In the genomic region with DNA sequence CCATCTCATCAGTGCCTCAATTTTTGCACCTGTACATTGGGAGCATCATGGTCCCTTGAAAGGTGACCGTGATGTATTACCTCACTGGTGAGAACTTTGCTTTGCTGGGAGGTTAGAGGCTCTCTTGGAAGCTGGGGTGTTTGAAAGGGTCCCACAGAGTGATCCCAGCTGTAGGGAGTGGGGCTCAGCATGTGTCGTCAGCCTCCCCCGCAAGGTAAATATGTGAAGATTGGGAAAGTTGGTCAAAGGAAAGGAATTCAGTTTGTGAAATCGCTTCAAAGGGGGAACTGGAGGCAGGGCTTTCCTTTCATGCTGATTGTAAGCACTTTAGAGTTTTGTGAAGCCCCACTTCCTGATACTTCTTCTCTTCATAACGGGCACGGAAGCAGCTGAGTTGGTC, we compare ENCODE assay signal across 24 mouse cellular contexts.
DNase-seq lines count a peak whose midpoint lies in the region; ATAC-seq and TF ChIP-seq lines count a peak whose summit lies in the region.
"Had no signal": no experiment of that assay in that cellular context is flagged by ENCODE, and none has a peak within 500 bp of the region (broad histone marks: within the 10 kb centered on the region; RNA-seq: fewer than 3 reads in every experiment).

No protein-coding gene starts in this region.

- no peak for TF ChIP-seq EP300 in lung, postnatal 0 days (IDR thresholded peaks at IDR 0.05)
- TF ChIP-seq EP300 in liver, postnatal 0 days (IDR thresholded peaks at IDR 0.05; ENCODE audit: low read depth), result peak; percentile 52; the same call in 1 of the 2 replicates

- WGBS in lung, postnatal 0 days, result 40% methylated on average over 6 of the region's 6 CpGs
- 23% methylated on average over 6 of the region's 6 CpGs for WGBS in liver, postnatal 0 days (ENCODE audit: insufficient replicate concordance)

- no peak overlapping the region for H3K4me3 ChIP-seq in lung, postnatal 0 days (ENCODE audit: low read depth, low read length)
- no peak overlapping the region for H3K4me3 ChIP-seq in bone marrow macrophage, adult 2 months (ENCODE audit: insufficient read depth, low read length)
- H3K4me3 ChIP-seq in embryonic fibroblast, embryonic 13.5 days (ENCODE audit: insufficient read depth, low read length), result no peak overlapping the region
- no peak overlapping the region for H3K4me3 ChIP-seq in liver, postnatal 0 days (ENCODE audit: low read depth, low read length)
- H3K4me3 ChIP-seq: embryonic facial prominence, embryonic 10.5 days; forebrain, embryonic 10.5 days; hindbrain, embryonic 12.5 days; megakaryocyte, embryonic 14.5 days; midbrain, embryonic 13.5 days; neural tube, embryonic 12.5 days had no signal

- no peak overlapping the region for H3K27ac ChIP-seq in lung, postnatal 0 days (ENCODE audit: low read length)
- H3K27ac ChIP-seq in bone marrow macrophage, adult 2 months (ENCODE audit: insufficient read depth, low read depth, low read length), result peak overlapping the region; percentile 33
- H3K27ac ChIP-seq in embryonic fibroblast, embryonic 13.5 days (ENCODE audit: insufficient read depth, low read length), result peak overlapping the region; percentile 11; the same call in 1 of the 2 replicates
- peak overlapping the region; percentile 49 for H3K27ac ChIP-seq in liver, postnatal 0 days (ENCODE audit: low read depth)
- H3K27ac ChIP-seq: embryonic facial prominence, embryonic 10.5 days; forebrain, embryonic 10.5 days; hindbrain, embryonic 12.5 days; midbrain, embryonic 13.5 days; neural tube, embryonic 12.5 days had no signal

- no peaks in the 10 kb centered on the region for H3K36me3 ChIP-seq in lung, postnatal 0 days (ENCODE audit: insufficient read depth, low read length)
- H3K36me3 ChIP-seq in liver, postnatal 0 days (replicated peaks; ENCODE audit: insufficient read depth, low read length), result no peaks in the 10 kb centered on the region
- H3K36me3 ChIP-seq: embryonic facial prominence, embryonic 10.5 days; forebrain, embryonic 10.5 days; G1E; hindbrain, embryonic 12.5 days; midbrain, embryonic 13.5 days; neural tube, embryonic 12.5 days had no signal

- TF ChIP-seq POLR2A in bone marrow macrophage, adult 2 months (IDR thresholded peaks at IDR 0.05; ENCODE audit: borderline replicate concordance, low read depth, low read length), result no peak
- no peak for TF ChIP-seq POLR2A in embryonic fibroblast, embryonic 13.5 days (IDR thresholded peaks at IDR 0.05; ENCODE audit: low read depth, low read length)

- no peaks in the 10 kb centered on the region for H3K9me3 ChIP-seq in lung, postnatal 0 days (ENCODE audit: low read length)
- H3K9me3 ChIP-seq in liver, postnatal 0 days (ENCODE audit: low read length), result no peaks in the 10 kb centered on the region
- H3K9me3 ChIP-seq: embryonic facial prominence, embryonic 10.5 days; forebrain, embryonic 10.5 days; G1E; hindbrain, embryonic 12.5 days; megakaryocyte, embryonic 14.5 days; midbrain, embryonic 13.5 days; neural tube, embryonic 12.5 days had no signal

- no peaks in the 10 kb centered on the region for H3K4me1 ChIP-seq in lung, postnatal 0 days (ENCODE audit: insufficient read depth, low read depth, low read length)
- peaks cover 56% of the 10 kb centered on the region for H3K4me1 ChIP-seq in bone marrow macrophage, adult 2 months (ENCODE audit: control insufficient read depth, insufficient read depth, low read length)
- 0 out of 2 replicates have a peak, but pooled peaks cover 5% of the 10 kb centered on the region for H3K4me1 ChIP-seq in embryonic fibroblast, embryonic 13.5 days (ENCODE audit: control insufficient read depth, insufficient read depth, low read length)
- H3K4me1 ChIP-seq in liver, postnatal 0 days (ENCODE audit: insufficient read depth), result peaks cover 22% of the 10 kb centered on the region
- H3K4me1 ChIP-seq: embryonic facial prominence, embryonic 10.5 days; forebrain, embryonic 10.5 days; hindbrain, embryonic 12.5 days; midbrain, embryonic 13.5 days; neural tube, embryonic 12.5 days had no signal

- no peaks in the 10 kb centered on the region for H3K27me3 ChIP-seq in lung, postnatal 0 days (replicated peaks; ENCODE audit: insufficient read depth, low read length)
- no peaks in the 10 kb centered on the region for H3K27me3 ChIP-seq in liver, postnatal 0 days (ENCODE audit: insufficient read depth, low read length)
- H3K27me3 ChIP-seq: CH12.LX; hindbrain, embryonic 12.5 days; midbrain, embryonic 13.5 days; neural tube, embryonic 12.5 days had no signal

- ATAC-seq in lung, postnatal 0 days, result 0 out of 2 replicates have a peak, but pooled peaks have one; percentile 28
- peak; percentile 56 for ATAC-seq in liver, postnatal 0 days
- no peak for ATAC-seq in activated CD4-positive, CD25-positive, alpha-beta regulatory T cell, adult 4 months
- ATAC-seq: intestine, postnatal 0 days; midbrain, embryonic 13.5 days had no signal

- no peak overlapping the region for H3K9ac ChIP-seq in lung, postnatal 0 days (replicated peaks; ENCODE audit: low read depth)
- no peak overlapping the region; the same call in 1 of the 2 replicates for H3K9ac ChIP-seq in liver, postnatal 0 days (replicated peaks)
- H3K9ac ChIP-seq: hindbrain, embryonic 12.5 days; midbrain, embryonic 13.5 days; neural tube, embryonic 12.5 days had no signal

- no peak for TF ChIP-seq CTCF in lung, postnatal 0 days (IDR thresholded peaks at IDR 0.05)
- no peak for TF ChIP-seq CTCF in bone marrow macrophage, adult 2 months (IDR thresholded peaks at IDR 0.05; ENCODE audit: low read depth, low read length)
- TF ChIP-seq CTCF in embryonic fibroblast, embryonic 13.5 days (IDR thresholded peaks at IDR 0.05; ENCODE audit: borderline replicate concordance, insufficient read depth, low read length), result no peak
- TF ChIP-seq CTCF in liver, postnatal 0 days (IDR thresholded peaks at IDR 0.05; ENCODE audit: low read depth), result no peak

- H3K4me2 ChIP-seq in lung, postnatal 0 days (replicated peaks; ENCODE audit: low read depth, low read length), result no peak overlapping the region
- H3K4me2 ChIP-seq in liver, postnatal 0 days (ENCODE audit: low read depth, low read length), result no peak overlapping the region
- H3K4me2 ChIP-seq: hindbrain, embryonic 12.5 days; midbrain, embryonic 13.5 days; neural tube, embryonic 12.5 days had no signal

- DNase-seq in lung, postnatal 0 days (ENCODE audit: low spot score), result peak; percentile 58
- DNase-seq in lung, postnatal 10 days, result no peak
- DNase-seq in liver, postnatal 0 days, result peak; percentile 27
- no peak for DNase-seq in natural killer cell, adult 2 months (ENCODE audit: low spot score in 2 of 2)
- DNase-seq: adrenal gland, postnatal 10 days; B cell, adult 2 months; cerebellum, adult 9-10 months; gastrocnemius, postnatal 25 days; kidney, postnatal 25 days; layer of hippocampus, postnatal 36 days; lung, adult 2 months; right cerebral cortex, postnatal 4 days had no signal

Comparison
In these comparisons a context has a peak if more than half of its experiments do, and no peak if none do; other contexts are left out.
1. DNase-seq: peak in lung, postnatal 0 days (single experiment) and liver, postnatal 0 days (single experiment); none in lung, postnatal 10 days (single experiment) and natural killer cell, adult 2 months (0 of 2).